Mouse (Mus musculus) small intestine, adult 2 months (tissue): ENCODE data around the gene Uchl4.

Experiments used
- CTCF ChIP-seq: fragments of 200-500 bp; IDR thresholded peaks from 2 replicates; pipeline ENCODE4 v1.5.1; 2012; ENCODE audit warnings: low read depth, mild to moderate bottlenecking, control low read depth, inconsistent platforms, low read length, moderate library complexity, mixed read lengths; ENCODE audit not compliant: insufficient replicate concordance, insufficient read length; ENCODE audit errors: extremely low read depth
- POLR2A ChIP-seq: fragments of 200-500 bp; IDR thresholded peaks from 2 replicates; pipeline ENCODE4 v1.6.1; 2012; ENCODE audit warnings: low read depth, mild to moderate bottlenecking, control low read depth, inconsistent platforms, low read length, moderate library complexity

DNA sequence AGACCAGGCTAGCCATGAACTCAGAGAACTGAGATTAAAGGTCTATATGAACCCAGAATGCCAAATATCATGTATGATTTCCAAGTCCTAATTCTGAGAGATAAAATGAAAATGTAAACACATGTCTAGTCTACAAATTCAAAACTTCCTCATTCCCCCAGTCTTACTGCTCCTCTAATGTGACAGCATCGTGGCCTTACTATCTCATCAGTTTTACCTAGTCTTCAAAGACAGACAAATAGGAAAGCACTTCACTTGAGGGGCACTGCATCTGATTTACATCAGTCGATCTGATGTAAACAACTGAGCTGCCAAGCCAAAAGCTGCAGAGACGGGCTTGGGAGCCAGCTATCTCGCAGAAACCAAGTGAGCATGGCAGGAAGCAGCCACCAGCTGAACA lies 18.9 kb upstream of the Uchl4 start:
- TF ChIP-seq POLR2A (no peak), CTCF (no peak)
